Mouse (Mus musculus) erythroblast, embryonic 14.5 days (primary cell): ENCODE results near the gene Gli2.

ENCODE experiments used
- GATA1 ChIP-seq: IDR thresholded peaks from 2 replicates; pipeline ENCODE4 v1.6.1; 2012; ENCODE audit warnings: low read length, inconsistent platforms, mixed read lengths
- TAL1 ChIP-seq: IDR thresholded peaks from 3 replicates; pipeline ENCODE4 v1.6.1; 2012; ENCODE audit warnings: low read length, inconsistent platforms, mixed read lengths

DNA sequence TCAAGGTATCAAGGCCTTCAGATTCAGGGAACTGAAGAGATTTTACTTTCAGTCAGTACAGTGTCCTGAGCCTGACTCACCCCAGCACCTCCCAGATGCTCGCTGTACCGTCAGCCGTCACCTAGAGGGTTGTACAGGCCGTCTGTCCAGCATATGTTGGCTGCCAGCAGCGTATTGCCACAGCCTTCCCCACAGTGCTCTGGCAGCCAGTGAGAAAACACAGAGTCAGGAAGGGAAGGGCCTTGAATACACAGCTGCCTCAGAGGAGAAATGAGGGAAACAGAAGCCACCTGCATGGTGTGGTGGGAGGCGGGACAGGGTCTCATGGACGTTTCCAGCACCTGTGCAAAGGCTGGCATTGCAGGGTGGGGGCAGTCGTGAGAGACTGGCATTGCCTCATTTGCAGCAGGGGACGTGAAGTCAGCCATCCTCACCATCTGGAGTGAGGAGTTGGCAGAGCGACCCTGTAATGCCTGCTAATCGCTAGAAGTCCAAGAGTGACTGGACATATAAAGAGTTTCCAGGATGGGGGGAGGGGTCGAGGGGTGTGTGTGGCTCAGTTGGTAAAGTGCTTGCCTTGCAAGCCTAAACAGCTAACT is 136.8 kb downstream of the Gli2 start:
- no peak for TF ChIP-seq GATA1
- no peak for TF ChIP-seq TAL1
